Mouse (Mus musculus): ENCODE measurements at regions not wholly inside any gene's neighbourhood (a gene's known extent, or its start where the extent isn't known, plus 50 kb on each side); places are given as distances from the start of the nearest gene placed in this dataset.

GRCm38 (mm10) chr2:133387349-133387748, 164.6 kb upstream of the Bmp2 start:
- H3K4me1 ChIP-seq (replicated peaks) = no peaks in the 10 kb centered on the region
- no peak for ATAC-seq (ENCODE audit: low FRiP score)
- H3K4me3 ChIP-seq = no peak overlapping the region
- H3K9ac ChIP-seq = no peak overlapping the region
- no peaks in the 10 kb centered on the region for H3K9me3 ChIP-seq
- WGBS = 92% methylated on average over 3 of the region's 3 CpGs
- H3K27me3 ChIP-seq = no peaks in the 10 kb centered on the region
- H3K27ac ChIP-seq = no peak overlapping the region
- no peaks in the 10 kb centered on the region for H3K36me3 ChIP-seq
- H3K4me2 ChIP-seq = no peak overlapping the region

DNA sequence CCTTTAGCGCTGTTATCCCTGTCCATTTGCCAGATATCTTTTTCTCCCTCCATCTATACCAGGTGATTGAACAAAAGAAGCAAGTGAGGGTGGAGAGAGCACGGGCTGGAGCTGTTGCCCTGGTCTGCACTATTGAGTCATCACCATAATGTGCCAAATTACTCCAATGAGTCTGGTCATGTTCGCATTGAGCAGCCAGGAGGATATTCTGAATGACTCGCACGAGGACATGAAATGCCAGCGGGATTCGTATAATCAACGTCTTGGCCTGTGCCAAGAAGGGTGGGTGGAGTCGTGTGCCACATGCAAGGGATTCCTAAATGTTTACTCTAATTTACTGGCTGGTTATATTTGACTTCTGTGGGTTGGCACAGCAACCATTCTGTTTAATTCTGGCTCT, 159.7 kb upstream of the Bmp2 start:
- H3K9ac ChIP-seq = no peak overlapping the region
- no peak for ATAC-seq (ENCODE audit: low FRiP score)
- WGBS = 92% methylated on average over 9 of the region's 9 CpGs

GRCm38 (mm10) chr2:133397566-133397965, 154.4 kb upstream of the Bmp2 start:
- Histone ChIP-seq H3K27ac (no peak overlapping the region), H3K4me1 (replicated peaks) (peaks cover 9% of the 10 kb centered on the region), H3K36me3 (no peaks in the 10 kb centered on the region), H3K9ac (no peak overlapping the region), H3K27me3 (peaks cover 25% of the 10 kb centered on the region), H3K4me3 (no peak overlapping the region), H3K4me2 (no peak overlapping the region), H3K9me3 (no peaks in the 10 kb centered on the region)
- no peak for ATAC-seq (ENCODE audit: low FRiP score)
- WGBS = 34% methylated on average over 2 of the region's 2 CpGs

More for the DNA sequence above, 159.7 kb upstream of the Bmp2 start:
- no peak overlapping the region for H3K4me3 ChIP-seq
- H3K27ac ChIP-seq = no peak overlapping the region
- no peaks in the 10 kb centered on the region for H3K9me3 ChIP-seq
- H3K27me3 ChIP-seq = peaks cover 4% of the 10 kb centered on the region; the same call in 1 of the 2 replicates
- no peak overlapping the region for H3K4me2 ChIP-seq
- no peaks in the 10 kb centered on the region for H3K4me1 ChIP-seq (replicated peaks)
- H3K36me3 ChIP-seq = no peaks in the 10 kb centered on the region

- no peaks in the 10 kb centered on the region for H3K9me3 ChIP-seq
- 82% methylated on average over 5 of the region's 5 CpGs for WGBS
- H3K4me2 ChIP-seq = no peak overlapping the region
- ATAC-seq (ENCODE audit: low FRiP score) = no peak
- H3K27me3 ChIP-seq = peaks cover 30% of the 10 kb centered on the region
- no peak overlapping the region for H3K4me3 ChIP-seq
- H3K9ac ChIP-seq = no peak overlapping the region
- no peaks in the 10 kb centered on the region for H3K36me3 ChIP-seq
- H3K4me1 ChIP-seq (replicated peaks) = peaks cover 9% of the 10 kb centered on the region
- H3K27ac ChIP-seq = no peak overlapping the region
Observed at GRCm38 (mm10) chr2:133399059-133399690, 152.8 kb upstream of the Bmp2 start.

- H3K9ac ChIP-seq = no peak overlapping the region
- no peaks in the 10 kb centered on the region for H3K36me3 ChIP-seq
- no peak overlapping the region for H3K27ac ChIP-seq
- WGBS = 9% methylated on average over 3 of the region's 3 CpGs
- no peaks in the 10 kb centered on the region for H3K9me3 ChIP-seq
- H3K4me3 ChIP-seq = no peak overlapping the region
- H3K4me1 ChIP-seq (replicated peaks) = peaks cover 9% of the 10 kb centered on the region
- H3K4me2 ChIP-seq = 0 out of 2 replicates have a peak overlapping the region, but pooled peaks have one; percentile 19
- ATAC-seq (ENCODE audit: low FRiP score) = no peak
- peaks cover 30% of the 10 kb centered on the region for H3K27me3 ChIP-seq
Observed at GRCm38 (mm10) chr2:133400963-133401362, 151.0 kb upstream of the Bmp2 start.

- H3K27me3 ChIP-seq = no peaks in the 10 kb centered on the region
- no peaks in the 10 kb centered on the region for H3K36me3 ChIP-seq
- no peaks in the 10 kb centered on the region for H3K4me1 ChIP-seq (replicated peaks)
- ATAC-seq (ENCODE audit: low FRiP score) = no peak
- H3K9me3 ChIP-seq = no peaks in the 10 kb centered on the region
- no peak overlapping the region for H3K4me3 ChIP-seq
- 85% methylated on average over 8 of the region's 8 CpGs for WGBS
- H3K4me2 ChIP-seq = no peak overlapping the region
- H3K9ac ChIP-seq = no peak overlapping the region
- no peak overlapping the region for H3K27ac ChIP-seq
Observed at GRCm38 (mm10) chr2:133416990-133417581, 134.9 kb upstream of the Bmp2 start.

DNA sequence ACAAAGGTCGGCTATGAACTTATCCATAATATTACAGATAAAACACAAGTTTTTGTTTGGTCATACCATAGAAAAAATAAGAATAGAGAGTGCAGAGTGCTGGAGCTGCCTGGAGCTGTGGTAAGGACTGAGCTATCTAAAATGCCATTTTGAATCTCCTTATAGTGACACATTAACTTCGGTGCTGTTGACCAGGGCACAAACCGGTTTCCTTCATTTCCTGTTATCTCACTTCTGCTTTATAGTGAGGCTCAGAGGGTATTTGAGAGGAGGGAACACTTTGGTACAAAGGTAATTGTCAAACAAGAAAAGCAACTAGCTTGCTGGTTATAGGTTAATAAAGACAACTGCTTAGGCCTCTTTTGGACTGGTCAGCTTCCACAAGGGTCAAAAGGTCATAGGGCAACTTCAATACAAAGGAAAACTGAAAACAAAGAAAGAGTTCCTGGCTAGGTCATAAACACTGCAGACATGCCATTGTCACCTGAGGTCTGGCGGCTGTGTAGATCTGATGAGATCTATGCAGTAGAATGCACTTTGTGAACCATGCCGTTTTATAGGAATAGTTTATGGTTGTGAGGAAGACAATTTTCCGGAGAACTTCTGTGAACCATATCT, 132.2 kb upstream of the Bmp2 start:
- Histone ChIP-seq H3K4me2 (no peak overlapping the region), H3K27ac (no peak overlapping the region), H3K9me3 (no peaks in the 10 kb centered on the region), H3K9ac (no peak overlapping the region), H3K4me1 (replicated peaks) (no peaks in the 10 kb centered on the region), H3K4me3 (no peak overlapping the region), H3K36me3 (no peaks in the 10 kb centered on the region), H3K27me3 (no peaks in the 10 kb centered on the region)
- WGBS = 60% methylated on average over 6 of the region's 6 CpGs
- ATAC-seq (ENCODE audit: low FRiP score) = no peak

GRCm38 (mm10) chr2:133425538-133425937, 126.4 kb upstream of the Bmp2 start:
- no peak overlapping the region for H3K4me2 ChIP-seq
- no peaks in the 10 kb centered on the region for H3K36me3 ChIP-seq
- no peak overlapping the region for H3K4me3 ChIP-seq
- H3K9ac ChIP-seq = no peak overlapping the region
- no peaks in the 10 kb centered on the region for H3K27me3 ChIP-seq
- no peaks in the 10 kb centered on the region for H3K4me1 ChIP-seq (replicated peaks)
- WGBS = 88% methylated on average over 5 of the region's 5 CpGs
- ATAC-seq (ENCODE audit: low FRiP score) = no peak
- no peaks in the 10 kb centered on the region for H3K9me3 ChIP-seq
- H3K27ac ChIP-seq = no peak overlapping the region

GRCm38 (mm10) chr2:133427039-133427438, 124.9 kb upstream of the Bmp2 start:
- no peak overlapping the region for H3K4me2 ChIP-seq
- H3K9me3 ChIP-seq = no peaks in the 10 kb centered on the region
- no peak overlapping the region for H3K4me3 ChIP-seq
- no peak for ATAC-seq (ENCODE audit: low FRiP score)
- WGBS = 37% methylated on average over 1 of the region's 1 CpGs
- no peaks in the 10 kb centered on the region for H3K27me3 ChIP-seq
- no peak overlapping the region for H3K9ac ChIP-seq
- no peaks in the 10 kb centered on the region for H3K4me1 ChIP-seq (replicated peaks)
- no peaks in the 10 kb centered on the region for H3K36me3 ChIP-seq
- no peak overlapping the region for H3K27ac ChIP-seq

GRCm38 (mm10) chr2:133429369-133430062, 122.4 kb upstream of the Bmp2 start:
- 83% methylated on average over 2 of the region's 2 CpGs for WGBS
- H3K9me3 ChIP-seq = no peaks in the 10 kb centered on the region
- no peaks in the 10 kb centered on the region for H3K36me3 ChIP-seq

DNA sequence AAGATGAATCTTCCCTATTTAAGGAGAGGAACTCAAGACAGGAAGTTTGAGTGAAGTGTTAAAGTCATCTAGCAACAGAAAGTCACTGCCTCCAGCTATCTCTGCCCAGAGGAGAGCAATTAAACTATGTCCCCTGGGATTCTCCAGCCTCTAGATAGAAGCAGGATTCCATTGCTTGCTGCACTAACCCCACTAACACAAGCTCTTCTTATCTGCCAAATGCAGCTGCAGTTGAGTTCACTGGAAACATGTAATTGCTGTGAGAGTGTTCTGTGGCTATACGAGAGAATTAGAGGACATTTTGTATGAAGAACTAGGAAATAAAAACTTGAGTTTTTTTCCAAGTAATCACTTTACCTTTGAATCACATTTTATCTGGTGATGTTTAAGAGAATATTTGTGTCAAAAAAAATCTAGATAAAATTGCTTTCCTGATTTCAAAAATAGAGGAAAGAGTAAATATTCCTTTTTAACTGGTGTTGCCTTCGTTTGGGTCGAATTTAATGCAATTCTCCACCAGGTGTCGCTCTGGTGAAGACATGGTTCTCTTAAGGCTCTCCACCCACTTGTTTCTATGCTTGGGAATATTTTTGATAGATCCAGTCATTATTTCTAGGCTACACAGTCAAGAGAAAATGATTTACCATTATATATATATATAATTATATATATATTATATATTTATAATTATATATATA, 121.1 kb upstream of the Bmp2 start:
- no peaks in the 10 kb centered on the region for H3K36me3 ChIP-seq
- WGBS = 55% methylated on average over 4 of the region's 4 CpGs
- H3K4me1 ChIP-seq (replicated peaks) = no peaks in the 10 kb centered on the region
- H3K27me3 ChIP-seq = no peaks in the 10 kb centered on the region
- ATAC-seq (ENCODE audit: low FRiP score) = no peak
- no peak overlapping the region for H3K4me2 ChIP-seq
- no peak overlapping the region for H3K9ac ChIP-seq
- H3K9me3 ChIP-seq = no peaks in the 10 kb centered on the region
- H3K27ac ChIP-seq = no peak overlapping the region
- H3K4me3 ChIP-seq = no peak overlapping the region

More at GRCm38 (mm10) chr2:133429369-133430062, 122.4 kb upstream of the Bmp2 start:
- no peak overlapping the region for H3K27ac ChIP-seq
- H3K4me1 ChIP-seq (replicated peaks) = no peaks in the 10 kb centered on the region
- no peak overlapping the region for H3K9ac ChIP-seq
- no peaks in the 10 kb centered on the region for H3K27me3 ChIP-seq
- no peak overlapping the region for H3K4me2 ChIP-seq
- H3K4me3 ChIP-seq = no peak overlapping the region
- no peak for ATAC-seq (ENCODE audit: low FRiP score)
